ENCODE assay signal across 17 mouse cellular contexts in the genomic region with DNA sequence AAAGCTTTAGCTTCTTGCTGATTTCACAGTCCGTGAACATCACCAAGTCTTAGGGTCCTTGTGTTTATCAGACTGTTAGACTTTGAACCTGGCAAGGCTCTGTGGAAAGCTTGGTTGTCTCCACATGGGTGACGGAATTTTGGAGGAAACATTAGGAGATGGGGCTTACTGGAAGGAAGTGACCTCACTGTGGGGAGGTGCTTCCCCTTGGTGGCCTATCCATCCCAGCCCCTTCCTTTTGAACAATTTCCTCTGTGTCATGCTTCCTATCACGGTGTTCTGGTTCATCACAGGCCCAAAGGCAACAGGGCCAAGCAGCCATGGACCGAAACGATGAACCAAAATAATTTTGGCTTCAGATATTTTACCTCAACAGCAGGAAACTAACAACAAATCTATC. TPM values are rescaled to one million over a fixed set of nuclear protein-coding genes. Genes with fewer than 3 reads are reported as not detected.
A peak's percentile ranks its signal among the peaks of the same experiment; 100 is the strongest.
DNase-seq lines count a peak whose midpoint lies in the region; TF ChIP-seq lines count a peak whose summit lies in the region.
"Had no signal": no experiment of that assay in that cellular context is flagged by ENCODE, and none has a peak within 500 bp of the region (broad histone marks: within the 10 kb centered on the region; RNA-seq: fewer than 3 reads in every experiment).

No protein-coding gene starts in this region.

- H3K36me3 ChIP-seq in heart, adult 2 months (ENCODE audit: control insufficient read depth, insufficient read depth, low read length), result peaks cover 9% of the 10 kb centered on the region; the same call in 1 of the 2 replicates
- peaks cover 46% of the 10 kb centered on the region for H3K36me3 ChIP-seq in heart, embryonic 10.5 days
- no peaks in the 10 kb centered on the region for H3K36me3 ChIP-seq in liver, adult 2 months (ENCODE audit: control insufficient read depth, insufficient read depth, low read length)
- peaks cover 25% of the 10 kb centered on the region for H3K36me3 ChIP-seq in myocyte (ENCODE audit: control insufficient read depth, insufficient read depth)

- no peak overlapping the region for H3K4me2 ChIP-seq in myocyte (ENCODE audit: low read depth)
- H3K4me2 ChIP-seq: forebrain, embryonic 13.5 days; hindbrain, embryonic 12.5 days; midbrain, embryonic 11.5 days had no signal

- 41% methylated on average over 5 of the region's 5 CpGs for WGBS in heart, adult 2 months
- WGBS in heart, embryonic 10.5 days, result 77% methylated on average over 5 of the region's 5 CpGs
- 43% methylated on average over 5 of the region's 5 CpGs for WGBS in liver, adult 2 months

- H3K4me3 ChIP-seq in heart, adult 2 months, result no peak overlapping the region
- no peak overlapping the region for H3K4me3 ChIP-seq in heart, embryonic 10.5 days
- H3K4me3 ChIP-seq in liver, adult 2 months (ENCODE audit: insufficient read depth, low read depth, low read length), result no peak overlapping the region
- H3K4me3 ChIP-seq in myocyte, result no peak overlapping the region
- H3K4me3 ChIP-seq: forebrain, embryonic 13.5 days; hindbrain, embryonic 12.5 days; layer of hippocampus, adult 2 months; limb, embryonic 10.5 days had no signal

- peak overlapping the region; percentile 46 for H3K27ac ChIP-seq in heart, adult 2 months
- no peak overlapping the region for H3K27ac ChIP-seq in heart, embryonic 10.5 days
- 0 out of 2 replicates have a peak overlapping the region, but pooled peaks have one; percentile 8 for H3K27ac ChIP-seq in liver, adult 2 months (replicated peaks; ENCODE audit: insufficient read depth, low read depth, low read length)
- H3K27ac ChIP-seq: forebrain, embryonic 13.5 days; hindbrain, embryonic 12.5 days; kidney, postnatal 0 days; layer of hippocampus, adult 2 months; limb, embryonic 10.5 days; liver, embryonic 14.5 days had no signal

- no peak for TF ChIP-seq EP300 in heart, adult 2 months (IDR thresholded peaks at IDR 0.05; ENCODE audit: insufficient read depth, low read depth, low read length)

- H3K9ac ChIP-seq in heart, adult 2 months (ENCODE audit: low read depth, low read length), result no peak overlapping the region
- H3K9ac ChIP-seq in liver, adult 2 months (ENCODE audit: low read depth, low read length), result no peak overlapping the region
- H3K9ac ChIP-seq: forebrain, embryonic 13.5 days; hindbrain, embryonic 12.5 days; liver, embryonic 14.5 days had no signal

- no peak for TF ChIP-seq CTCF in heart, adult 2 months (IDR thresholded peaks at IDR 0.05)
- TF ChIP-seq CTCF in liver, adult 2 months (IDR thresholded peaks at IDR 0.05; ENCODE audit: low read depth, low read length), result no peak

- peaks cover 30% of the 10 kb centered on the region for H3K4me1 ChIP-seq in heart, adult 2 months (ENCODE audit: control insufficient read depth, insufficient read depth, low read length)
- H3K4me1 ChIP-seq in heart, embryonic 10.5 days, result peaks cover 84% of the 10 kb centered on the region
- peaks cover 52% of the 10 kb centered on the region for H3K4me1 ChIP-seq in liver, adult 2 months (ENCODE audit: control insufficient read depth, insufficient read depth, low read length)

- DNase-seq in heart, adult 2 months, result no peak
- DNase-seq in heart, embryonic 10.5 days (ENCODE audit: low spot score), result no peak
- DNase-seq in liver, adult 2 months (ENCODE audit: extremely low read depth, low read depth, low spot score), result peak; percentile 40
- DNase-seq in liver (no peak), R1 (ENCODE audit: low read depth, low spot score) (peak; percentile 37)
- no peak for DNase-seq in kidney, adult 18-20 months
- DNase-seq: cerebellum, postnatal 10 days; thymus, adult 18-20 months had no signal

- H3K9me3 ChIP-seq in heart, embryonic 10.5 days, result no peaks in the 10 kb centered on the region
- H3K9me3 ChIP-seq: hindbrain, embryonic 12.5 days; limb, embryonic 10.5 days had no signal

- H3K79me2 ChIP-seq in heart, adult 2 months (replicated peaks; ENCODE audit: control insufficient read depth, insufficient read depth, low read length), result no peaks in the 10 kb centered on the region; the same call in 1 of the 2 replicates
- peaks cover 75% of the 10 kb centered on the region for H3K79me2 ChIP-seq in liver, adult 2 months (ENCODE audit: control insufficient read depth, insufficient read depth, low read length)
- H3K79me2 ChIP-seq in myocyte (ENCODE audit: control insufficient read depth, insufficient read depth), result peaks cover 100% of the 10 kb centered on the region

- no peaks in the 10 kb centered on the region for H3K27me3 ChIP-seq in heart, adult 2 months (ENCODE audit: control insufficient read depth, insufficient read depth, low read length)
- no peaks in the 10 kb centered on the region for H3K27me3 ChIP-seq in heart, embryonic 10.5 days (ENCODE audit: insufficient read depth, poor library complexity, severe bottlenecking)
- no peaks in the 10 kb centered on the region for H3K27me3 ChIP-seq in liver, adult 2 months (ENCODE audit: control insufficient read depth, insufficient read depth, low read length)
- H3K27me3 ChIP-seq in myocyte (ENCODE audit: control insufficient read depth, insufficient read depth, insufficient read length), result no peaks in the 10 kb centered on the region
- H3K27me3 ChIP-seq: forebrain, embryonic 13.5 days; hindbrain, embryonic 12.5 days had no signal

- no peak overlapping the region for H3ac ChIP-seq in myocyte (ENCODE audit: control insufficient read depth, insufficient read length)

- TF ChIP-seq POLR2A in heart, adult 2 months (IDR thresholded peaks at IDR 0.05; ENCODE audit: insufficient read depth, low read depth, low read length), result no peak
- TF ChIP-seq POLR2A in liver, adult 2 months (IDR thresholded peaks at IDR 0.05; ENCODE audit: extremely low read depth, insufficient read depth, low read length), result no peak
- TF ChIP-seq POLR2A in myocyte (IDR thresholded peaks at IDR 0.05; ENCODE audit: insufficient read length, low read depth), result peak; percentile 16

- intact Hi-C loops in heart, adult 2 months (cut with DNase I), result no loop called here

TF ChIP-seq in myocyte, 11 proteins besides CTCF, POLR2A, EP300 and RAD21:
- TF ChIP-seq USF1 (IDR thresholded peaks at IDR 0.05; ENCODE audit: low read depth) (no peak), MAX (IDR thresholded peaks at IDR 0.05; ENCODE audit: low read depth) (no peak), MYOG (IDR thresholded peaks at IDR 0.05; ENCODE audit: control insufficient read depth in 1 of 3, insufficient read depth in 1 of 3, insufficient read length in 2 of 3, low read depth in 2 of 3) (no peak)

RNA-seq across cellular contexts. Expression of a gene that starts 16.0 kb away (rescaled TPM):
- total RNA-seq in heart, adult 2 months (2021), result 10 to 100 TPM; 37.8 to 40.2 TPM
- polyA plus RNA-seq in heart, adult 2 months (2012; rRNA removed), result 45.4 and 75.7 TPM in 2 replicates
- polyA plus RNA-seq in heart, embryonic 10.5 days (2016; fragmentation: Nextera tagmentation; extraction: Ambion mirVana), result 493 and 655 TPM in 2 replicates
- total RNA-seq in liver, adult 2 months (2014; rRNA removed), result 146 and 163 TPM in 2 replicates
- 92.4 and 116 TPM in 2 replicates for polyA plus RNA-seq in liver, adult 2 months (2012; rRNA removed)
- 589 TPM for polyA plus RNA-seq in myocyte (2012; fragmentation: generic; extraction: Trizol)
- total RNA-seq: MEL had no signal

Comparison
In these comparisons a context has a peak if more than half of its experiments do, and no peak if none do; other contexts are left out.
1. DNase-seq: peak in liver, adult 2 months (single experiment) and R1 (single experiment); none in heart, adult 2 months (0 of 2), heart, embryonic 10.5 days (single experiment), liver (single experiment) and kidney, adult 18-20 months (single experiment).